Mouse (Mus musculus): Measurements from ENCODE around the gene Tdo2.
A peak's percentile ranks its signal among the peaks of the same experiment; 100 is the strongest.

Gene Tdo2

DNA sequence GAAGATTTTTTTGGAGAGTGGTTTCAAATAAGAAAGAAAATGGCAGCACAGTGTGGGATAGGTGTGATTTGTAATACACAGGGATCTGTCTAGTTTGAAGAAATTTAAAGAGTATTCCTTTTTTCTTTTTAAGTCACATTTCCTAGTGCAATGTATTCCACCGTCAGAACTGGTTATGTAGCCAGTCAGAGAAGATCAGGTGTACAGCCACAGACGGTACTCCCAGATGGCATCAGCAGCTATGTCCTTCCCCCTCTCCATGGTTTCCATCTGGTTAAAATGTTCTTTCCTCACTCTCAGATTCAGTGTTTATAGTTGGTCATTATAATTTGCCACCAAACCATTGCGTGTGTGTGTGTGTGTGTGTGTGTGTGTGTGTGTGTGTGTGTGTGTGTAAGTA lies 32.9 kb downstream of the Tdo2 start:
- DNase-seq (ENCODE audit: low spot score in 2 of 2): no peak

DNA sequence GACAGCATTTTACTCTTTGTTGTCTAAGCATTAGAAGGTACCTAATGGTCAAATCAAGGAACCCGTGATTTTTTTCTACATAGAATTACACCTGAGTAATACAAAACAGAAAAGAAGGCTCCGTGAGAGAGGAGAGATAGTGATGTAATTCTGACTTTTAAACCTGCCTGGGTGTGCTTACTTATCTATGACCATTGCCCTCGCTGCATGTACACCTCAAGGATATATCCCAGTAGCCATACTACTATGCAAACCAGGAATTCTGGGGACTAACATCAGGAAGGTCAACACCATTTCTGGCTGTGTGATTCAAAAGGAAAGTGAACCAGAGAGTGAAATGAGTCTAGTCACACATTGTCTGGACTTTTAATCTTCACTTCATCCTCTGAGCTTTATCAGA lies 33.7 kb downstream of the Tdo2 start:
- DNase-seq (ENCODE audit: low spot score in 2 of 2): no peak

DNA sequence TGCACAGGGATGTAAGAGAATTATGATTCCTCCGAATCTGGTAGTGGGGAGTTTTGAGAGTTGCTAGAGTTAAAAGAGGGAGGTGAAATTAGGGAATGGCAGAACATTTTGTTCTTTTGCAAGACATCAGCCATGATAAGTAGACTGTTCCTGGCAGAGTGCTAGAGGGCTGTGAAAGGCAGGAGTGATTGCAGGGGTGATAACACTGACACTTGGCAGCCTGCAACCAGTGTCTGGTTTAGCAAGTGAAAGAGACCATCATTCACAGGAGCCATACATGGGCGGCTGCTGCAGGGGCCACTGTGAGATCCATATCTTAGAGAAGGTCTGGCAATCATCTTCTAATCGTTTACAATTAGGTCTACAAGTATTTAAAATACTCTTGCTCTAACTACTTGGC lies 37.1 kb downstream of the Tdo2 start:
- DNase-seq (ENCODE audit: low spot score in 2 of 2): no peak

DNA sequence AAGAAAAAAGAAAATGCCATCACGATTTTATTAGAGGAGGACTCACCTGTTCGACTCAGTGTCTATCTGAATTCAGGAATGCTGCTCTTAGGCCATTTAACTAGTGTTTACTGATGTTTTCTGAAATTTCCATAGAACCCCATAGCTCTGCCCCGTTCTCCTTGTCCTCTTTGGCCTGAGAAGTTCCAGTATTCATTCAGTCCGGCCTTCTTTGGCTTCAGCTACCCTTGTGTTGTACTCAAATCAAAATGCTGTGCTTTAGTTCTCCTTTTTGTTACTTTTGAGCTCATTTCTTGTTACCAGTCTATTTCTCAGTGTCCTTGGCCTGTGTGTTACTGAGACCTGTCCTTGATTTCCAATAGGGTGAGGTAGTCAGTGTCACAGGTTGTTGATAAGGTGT lies 42.7 kb downstream of the Tdo2 start:
- no peak for DNase-seq (ENCODE audit: low spot score in 2 of 2)

DNA sequence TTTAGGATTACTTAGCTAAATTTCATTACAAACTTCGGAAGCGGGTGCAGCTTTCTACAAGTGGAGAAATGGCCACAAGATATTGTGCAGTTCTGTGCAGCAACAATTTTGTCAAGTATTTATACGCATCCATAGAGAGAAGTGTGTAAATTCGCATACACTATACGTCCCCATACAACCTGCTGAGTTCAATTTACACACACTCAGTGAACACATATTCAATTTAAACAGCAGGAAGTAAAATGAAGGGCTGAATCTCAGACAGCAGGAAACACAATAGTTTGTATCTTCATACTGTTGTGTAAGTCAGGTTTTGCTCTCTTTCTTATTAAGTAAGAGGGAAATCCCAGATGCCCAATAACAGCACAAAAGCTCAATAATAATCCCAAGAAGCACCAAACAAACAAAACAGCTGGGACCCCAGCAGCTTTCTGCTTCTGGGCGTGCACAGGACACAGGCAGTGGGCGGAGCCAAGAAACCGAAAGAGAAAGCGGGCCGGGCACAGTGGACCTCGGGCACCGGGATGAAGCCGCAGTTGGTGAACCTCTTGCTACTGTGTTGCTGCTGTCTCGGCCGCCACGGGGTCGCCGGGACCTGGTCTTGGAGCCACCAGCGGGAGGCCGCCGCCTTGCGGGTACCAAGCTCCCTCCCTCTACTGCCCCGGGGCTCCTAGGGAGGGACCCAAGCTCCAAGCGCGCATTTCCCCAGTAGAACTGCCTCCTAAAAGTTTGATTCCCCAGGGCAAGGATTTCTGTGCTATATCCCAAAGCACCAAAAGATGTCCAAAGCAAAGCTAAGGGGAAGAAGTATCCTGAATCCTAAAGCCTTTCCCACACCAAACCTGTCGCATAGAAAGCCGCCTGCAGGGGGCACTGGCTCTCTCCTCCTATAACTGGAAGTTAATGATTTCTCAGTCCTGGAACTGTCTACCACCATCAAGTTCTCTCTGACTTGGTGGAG lies 43.6 kb downstream of the Tdo2 start, which contains the start of gene Ctso:
TSS of gene Ctso (plus strand) at position 461 of the 961 bp plus-strand sequence.
- DNase-seq (ENCODE audit: low spot score in 2 of 2): peak; percentile 69 to 77

DNA sequence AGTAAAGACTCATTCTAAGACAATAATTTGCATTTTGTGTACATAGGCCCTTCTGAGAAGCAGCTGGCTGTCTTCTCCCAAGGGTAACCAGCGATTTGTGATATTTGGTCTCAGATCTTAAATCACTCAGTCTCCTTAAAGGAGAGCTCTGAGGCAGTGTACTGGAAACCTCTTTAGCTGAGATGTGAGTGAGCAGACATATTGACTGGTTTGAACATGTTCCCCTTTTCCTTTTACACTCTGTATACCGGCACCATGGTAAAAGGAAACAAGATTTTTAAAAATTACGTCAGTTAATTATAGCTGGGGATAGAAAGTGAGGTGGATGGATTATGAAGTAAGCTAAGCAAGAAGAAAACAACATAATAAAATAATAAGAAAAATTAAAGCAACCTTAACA lies 44.3 kb downstream of the Tdo2 start:
- DNase-seq (ENCODE audit: low spot score in 2 of 2): no peak

DNA sequence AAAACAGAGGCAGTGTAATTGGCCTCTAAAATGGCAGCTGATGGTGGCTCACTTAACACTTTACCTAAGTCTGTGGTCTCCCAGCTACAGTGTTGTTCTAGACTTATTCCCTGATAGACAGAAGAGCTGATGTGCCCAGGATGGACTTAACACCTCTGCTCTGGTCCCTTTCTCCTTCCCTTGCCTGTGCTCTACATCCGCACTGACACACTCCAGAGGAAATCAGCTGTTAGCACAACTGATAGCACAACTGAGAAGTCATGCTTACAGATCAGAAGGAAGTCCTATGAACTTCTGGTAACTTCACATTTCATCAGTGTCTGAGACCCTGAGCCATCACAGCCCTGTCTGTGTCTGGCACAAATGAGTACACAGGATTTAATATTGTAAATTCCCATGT lies 46.9 kb downstream of the Tdo2 start:
- DNase-seq (ENCODE audit: low spot score in 2 of 2): no peak

DNA sequence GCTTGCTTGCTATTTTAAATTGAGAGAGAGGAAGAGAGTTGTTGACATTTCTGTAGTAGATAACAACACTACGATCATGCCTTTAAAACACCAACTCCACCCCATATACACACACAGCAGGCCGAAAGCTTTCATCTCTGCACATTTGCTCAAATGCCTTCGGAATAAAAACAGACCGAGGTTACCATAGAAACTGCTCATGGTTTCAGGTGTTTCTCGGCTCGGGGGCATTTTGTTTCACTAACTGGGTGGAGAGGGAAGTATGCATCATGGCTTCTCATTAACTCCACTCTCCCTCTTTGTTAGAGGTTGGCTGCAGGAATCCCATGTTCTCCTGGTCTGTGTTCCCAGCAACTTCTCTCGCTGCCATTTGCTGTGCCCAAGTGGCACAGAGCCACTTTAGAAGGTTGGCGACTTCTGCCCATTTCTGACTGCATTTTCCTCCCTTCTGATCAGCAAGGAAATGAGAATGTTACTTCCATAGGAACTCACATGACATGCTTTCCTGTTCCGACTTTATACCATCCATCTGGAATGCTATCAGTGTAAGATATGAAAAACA lies 49.2 kb downstream of the Tdo2 start:
- no peak for DNase-seq (ENCODE audit: low spot score in 2 of 2)

DNA sequence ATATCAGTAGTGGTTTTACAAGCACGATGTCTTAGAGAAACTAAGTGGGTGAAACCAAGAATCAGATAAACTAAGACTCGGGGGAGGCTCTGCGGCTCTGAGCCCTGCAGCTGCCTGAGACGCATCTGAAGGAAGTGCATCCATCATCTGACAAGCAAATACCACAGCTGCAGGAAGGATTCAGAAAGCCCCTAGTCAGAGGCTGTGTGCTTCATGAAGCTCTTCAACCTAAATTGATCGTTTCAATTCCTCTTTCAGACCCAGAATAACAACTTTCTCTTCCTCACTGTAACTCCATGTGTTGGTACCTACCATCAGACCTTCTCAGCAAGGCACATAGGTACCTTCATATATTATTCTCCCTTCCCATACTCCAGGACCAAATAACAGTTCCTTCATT lies 50.1 kb downstream of the Tdo2 start:
- no peak for DNase-seq (ENCODE audit: low spot score in 2 of 2)

DNA sequence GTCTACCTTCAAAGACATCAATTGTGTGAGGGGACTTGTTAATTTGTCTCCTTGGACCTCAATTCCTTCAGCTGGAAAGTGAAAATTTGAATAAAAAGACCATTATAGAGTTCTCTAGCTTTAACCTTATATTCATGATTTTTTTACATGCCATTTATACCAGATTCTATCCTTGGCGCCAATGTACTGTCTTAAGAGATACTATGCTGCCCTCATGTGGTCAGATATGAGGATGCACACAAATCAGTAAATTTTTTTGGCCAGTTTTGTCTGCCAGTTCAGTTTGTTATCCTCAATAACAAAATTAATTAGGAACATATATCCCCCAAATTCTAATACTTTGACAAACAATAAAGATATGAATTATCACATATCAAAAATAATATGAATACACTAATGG lies 51.1 kb downstream of the Tdo2 start:
- DNase-seq (ENCODE audit: low spot score in 2 of 2): peak in 1 of 2 experiments; percentile 43

DNA sequence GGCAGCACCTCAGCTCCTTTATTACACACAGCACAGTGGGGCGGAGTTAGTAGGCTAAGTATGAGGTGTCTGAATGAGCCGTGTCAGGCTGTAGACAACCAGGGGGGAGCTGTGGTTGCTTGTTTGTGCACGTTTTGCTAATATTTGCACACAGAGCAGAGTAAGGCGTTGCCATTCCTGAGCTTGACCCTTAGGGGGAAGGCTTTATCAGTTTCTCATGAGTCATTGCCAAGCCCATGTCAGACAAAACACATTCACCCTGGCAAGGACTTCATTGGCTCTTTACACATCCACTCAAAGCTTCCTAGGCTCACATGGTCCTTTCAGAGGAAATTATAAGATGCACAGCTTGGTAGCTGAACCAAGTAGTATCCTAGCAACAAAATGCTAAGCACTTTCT lies 53.1 kb downstream of the Tdo2 start:
- no peak for DNase-seq (ENCODE audit: low spot score in 2 of 2)

DNA sequence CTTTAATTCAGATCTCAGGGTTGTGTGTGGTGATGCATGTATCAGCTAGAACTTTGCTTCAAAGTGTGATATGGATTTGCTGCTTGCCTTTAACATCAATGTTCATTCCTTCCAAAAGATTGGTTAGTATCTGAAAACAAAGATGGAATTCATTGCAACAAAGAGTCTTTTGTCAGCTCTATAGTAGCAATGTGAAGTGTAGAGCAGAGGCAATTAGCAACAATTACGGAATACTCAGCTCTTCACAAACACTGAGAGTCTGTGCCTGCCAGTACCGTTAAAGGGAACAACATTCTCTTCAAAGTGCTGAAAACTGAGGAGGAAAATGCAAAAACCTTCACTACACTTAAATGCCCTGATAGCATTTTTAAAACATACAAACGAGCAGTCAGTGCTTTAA lies 56.3 kb downstream of the Tdo2 start:
- no peak for DNase-seq (ENCODE audit: low spot score in 2 of 2)

DNA sequence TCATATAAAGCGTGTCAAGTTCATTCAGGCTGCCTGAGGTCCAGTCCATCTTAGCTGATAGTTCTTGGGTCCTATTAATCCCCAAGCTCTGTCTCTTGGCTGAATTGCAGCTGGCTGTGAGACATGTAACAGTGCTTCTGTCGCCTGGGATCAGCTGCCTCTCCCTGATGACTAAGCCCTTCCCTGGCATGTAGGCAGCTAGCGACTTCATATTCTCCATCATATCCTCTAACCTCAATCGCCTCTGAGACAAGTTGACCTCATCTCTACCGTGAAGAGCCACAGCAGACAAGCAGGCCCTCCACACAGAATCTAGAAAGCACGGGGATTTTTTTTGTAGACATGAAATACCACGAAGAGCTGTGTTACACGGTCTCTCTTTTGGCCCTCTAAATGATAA lies 57.8 kb downstream of the Tdo2 start:
- no peak for DNase-seq (ENCODE audit: low spot score in 2 of 2)

DNA sequence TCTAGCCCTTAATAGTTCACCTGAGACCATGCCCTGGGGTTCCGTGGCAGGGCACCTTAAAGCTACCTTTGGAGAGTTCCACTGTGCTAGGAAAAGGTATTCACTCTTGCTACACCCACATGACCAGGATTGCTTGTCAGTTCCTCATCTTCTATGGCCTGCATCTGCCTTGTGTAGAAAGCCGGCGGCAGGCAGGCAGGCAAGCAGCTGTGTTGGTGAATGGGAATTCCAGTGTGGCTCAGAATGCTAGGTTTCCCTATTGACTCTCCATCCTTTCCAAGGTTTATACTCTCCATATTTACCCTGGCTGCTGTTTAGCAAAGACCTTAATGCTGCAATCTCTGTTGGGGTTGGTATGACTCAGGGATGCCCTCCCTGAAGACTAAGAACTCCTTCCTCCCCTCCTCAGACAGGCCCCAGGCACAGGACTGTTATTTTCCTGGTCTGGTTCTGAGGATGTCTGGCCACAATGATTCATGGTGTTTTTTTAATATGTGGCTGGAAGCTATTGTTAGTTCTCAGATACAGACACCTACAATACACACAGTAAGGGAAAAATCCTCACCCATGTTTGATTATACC lies 58.6 kb downstream of the Tdo2 start:
- DNase-seq (ENCODE audit: low spot score in 2 of 2): no peak

DNA sequence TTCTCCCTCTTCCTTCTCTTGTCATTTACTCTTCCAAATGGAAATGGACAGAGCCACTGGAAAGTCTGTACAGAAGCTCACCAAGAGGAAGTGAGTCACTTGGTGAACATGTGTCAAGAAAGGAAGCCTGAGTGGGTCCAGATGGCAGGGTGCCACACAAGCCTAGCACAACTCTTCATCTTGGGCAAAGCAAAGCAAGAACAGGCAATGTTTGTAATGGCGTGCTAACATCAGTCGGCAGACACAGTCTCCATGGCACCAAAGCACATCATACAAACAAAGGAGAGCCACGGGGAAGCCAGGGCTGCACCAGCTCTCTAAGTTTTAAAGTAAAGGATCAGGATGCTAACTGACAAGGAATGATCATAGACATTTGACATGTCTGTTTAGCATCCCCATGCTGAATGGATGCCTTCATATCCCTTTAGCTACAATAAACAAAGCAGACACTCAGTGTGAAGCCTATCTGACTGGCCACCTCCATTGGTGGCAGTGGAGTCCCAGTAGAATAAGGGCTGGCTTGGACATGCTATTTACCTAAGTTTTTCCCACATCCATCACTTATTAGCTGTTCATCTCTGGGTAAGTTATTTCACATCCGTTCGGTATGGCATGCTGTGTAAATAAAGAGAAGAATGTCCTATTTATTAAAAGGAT lies 59.8 kb downstream of the Tdo2 start:
- DNase-seq (ENCODE audit: low spot score in 2 of 2): no peak

DNA sequence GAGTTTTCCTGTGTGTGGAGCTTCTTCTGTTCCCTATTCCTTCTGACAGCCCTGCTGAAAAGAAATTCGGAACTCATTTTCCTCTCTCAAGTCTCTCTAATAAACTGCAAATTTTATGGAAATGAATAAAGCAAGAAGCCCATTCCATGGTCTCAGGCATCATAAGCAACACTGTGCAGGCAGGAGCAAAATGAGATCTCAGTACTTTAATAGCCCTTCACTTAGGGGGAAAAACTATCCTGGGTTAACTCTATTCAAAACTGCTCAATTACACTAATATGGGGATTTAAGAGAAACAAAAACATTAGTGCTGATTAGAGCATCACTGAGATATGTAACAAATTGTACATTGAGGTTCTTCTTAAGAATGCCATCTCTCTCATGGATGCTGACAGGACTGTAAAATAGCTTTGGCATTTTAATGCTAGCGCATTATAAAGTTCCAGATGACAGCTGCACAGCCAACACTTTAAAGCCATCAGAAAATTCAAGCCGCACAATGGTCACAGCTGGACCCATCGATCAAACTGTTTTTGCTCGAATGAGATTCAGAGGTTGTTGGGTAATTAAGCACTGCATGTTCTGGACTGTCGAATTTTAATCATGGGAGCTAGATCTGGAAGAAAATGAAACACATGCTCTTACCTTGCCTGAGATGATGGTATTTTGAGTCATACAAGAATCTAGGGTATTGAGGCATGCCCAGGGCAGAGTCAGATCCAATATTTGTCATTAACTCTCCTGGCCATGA lies 65.5 kb downstream of the Tdo2 start:
- no peak for DNase-seq (ENCODE audit: low spot score in 2 of 2)

Measured in right cerebral cortex, postnatal 36 days (tissue).